Mouse (Mus musculus) gastrocnemius, adult 2 months (tissue): Measurements from ENCODE around the gene Brip1. TPM values are rescaled to one million over a fixed set of nuclear protein-coding genes. Genes with fewer than 3 reads are reported as not detected.
A peak's percentile ranks its signal among the peaks of the same experiment; 100 is the strongest.
"Not testable (repeated sequence)": the region's sequence is repeated elsewhere in the genome, so short reads cannot be mapped to it uniquely, and the experiment has no call there.

Source experiments
- DNase-seq: peaks from one replicate; pipeline ENCODE4 v3.0.0; 2022
- H3K27ac ChIP-seq: fragments of 200-600 bp; 2 replicates; pipeline ENCODE4 v1.8.1; 2022; ENCODE audit warnings: mild to moderate bottlenecking
- H3K4me3 ChIP-seq: fragments of 200-600 bp; 2 replicates; pipeline ENCODE4 v1.8.1; 2022; ENCODE audit warnings: mild to moderate bottlenecking, moderate library complexity
- CTCF ChIP-seq: fragments of 200-600 bp; IDR thresholded peaks from 2 replicates; pipeline ENCODE4 v1.8.1; 2022; ENCODE audit warnings: antibody characterized with exemption, mild to moderate bottlenecking, moderate library complexity
- intact Hi-C: fragments of 180-260 bp; cut with DNase I; formaldehyde crosslinking; loops from one replicate; pipeline ENCODE4 v1.15.1; 2025
- long read RNA-seq, 2 experiments: library from polyadenylated mRNA; stranded (forward); transcript quantifications; one replicate each; pipeline ENCODE4 v2.0.0; 2021
- total RNA-seq, 2 experiments: library from RNA; stranded (reverse); gene quantifications; 2 replicates each; pipeline ENCODE4 v1.2.3; 2021

Brip1 gene
- under 1 TPM in 1 of 2 experiments, not detected in 1; 0.03 TPM for total RNA-seq
- long read RNA-seq, experiment 1 = 0 reads
- long read RNA-seq, experiment 2 = 0 reads

- TF ChIP-seq CTCF = peak; percentile 6; the same call in 1 of the 2 replicates
- Histone ChIP-seq H3K4me3 (peak within 1 kb of the TSS; percentile 89), H3K27ac (peak within 1 kb of the TSS; percentile 87)
- DNase-seq = peak; percentile 92
- intact Hi-C loops = no loop called here
Observed at GRCm38 (mm10) chr11:86201037-86201786, at the start of gene Brip1. Gene Brip1, minus strand, starts transcription at chr11:86201193.

- no peak for DNase-seq
- no peak for TF ChIP-seq CTCF
- Histone ChIP-seq H3K27ac (no peak overlapping the region), H3K4me3 (no peak overlapping the region)
- intact Hi-C loops = no loop called here
Observed at GRCm38 (mm10) chr11:86232446-86232845, 31.5 kb upstream of the Brip1 start.

GRCm38 (mm10) chr11:86231781-86232350 lies 30.9 kb upstream of the Brip1 start:
- intact Hi-C loops = no loop called here
- H3K27ac ChIP-seq = no peak overlapping the region
- no peak for DNase-seq
- TF ChIP-seq CTCF = no peak
- H3K4me3 ChIP-seq = no peak overlapping the region

GRCm38 (mm10) chr11:86226646-86227180 lies 25.7 kb upstream of the Brip1 start:
- Histone ChIP-seq H3K27ac (no peak overlapping the region), H3K4me3 (no peak overlapping the region)
- no peak for TF ChIP-seq CTCF
- no peak for DNase-seq
- intact Hi-C loops = no loop called here

GRCm38 (mm10) chr11:86225761-86226160 lies 24.8 kb upstream of the Brip1 start:
- intact Hi-C loops = no loop called here
- Histone ChIP-seq H3K27ac (no peak overlapping the region), H3K4me3 (no peak overlapping the region)
- no peak for DNase-seq
- TF ChIP-seq CTCF = no peak

GRCm38 (mm10) chr11:86211803-86212202 lies 10.8 kb upstream of the Brip1 start:
- intact Hi-C loops = no loop called here
- DNase-seq = no peak
- no peak overlapping the region for H3K4me3 ChIP-seq
- H3K27ac ChIP-seq = no peak overlapping the region
- no peak for TF ChIP-seq CTCF

GRCm38 (mm10) chr11:86209123-86209522 lies 8.1 kb upstream of the Brip1 start:
- Histone ChIP-seq H3K27ac (no peak overlapping the region), H3K4me3 (no peak overlapping the region)
- no peak for TF ChIP-seq CTCF
- no peak for DNase-seq
- intact Hi-C loops = no loop called here

- DNase-seq = no peak
- Histone ChIP-seq H3K4me3 (no peak overlapping the region), H3K27ac (no peak overlapping the region)
- TF ChIP-seq CTCF = no peak
- intact Hi-C loops = no loop called here
Observed at GRCm38 (mm10) chr11:86205876-86206275, 4.9 kb upstream of the Brip1 start.

- H3K27ac ChIP-seq = no peak overlapping the region
- no peak overlapping the region for H3K4me3 ChIP-seq
- TF ChIP-seq CTCF = no peak
- DNase-seq = no peak
- intact Hi-C loops = no loop called here
Observed at GRCm38 (mm10) chr11:86205031-86205430, 4.0 kb upstream of the Brip1 start.

- peak; percentile 41 for DNase-seq
- Histone ChIP-seq H3K27ac (peak overlapping the region; percentile 87), H3K4me3 (peak overlapping the region; percentile 89)
- intact Hi-C loops = no loop called here
- no peak for TF ChIP-seq CTCF
Observed at GRCm38 (mm10) chr11:86201901-86202675, 1.1 kb upstream of the Brip1 start.

- intact Hi-C loops = no loop called here
- DNase-seq = no peak
- Histone ChIP-seq H3K4me3 (peak overlapping the region; percentile 89), H3K27ac (no peak overlapping the region)
- TF ChIP-seq CTCF = no peak
Observed at GRCm38 (mm10) chr11:86200460-86201021, 452 bp downstream of the Brip1 start.

- no peak for DNase-seq
- H3K27ac ChIP-seq = no peak overlapping the region
- TF ChIP-seq CTCF = no peak
- no peak overlapping the region for H3K4me3 ChIP-seq
- intact Hi-C loops = no loop called here
Observed at GRCm38 (mm10) chr11:86199733-86200132, 1.3 kb downstream of the Brip1 start.

GRCm38 (mm10) chr11:86185224-86185623 lies 15.8 kb downstream of the Brip1 start:
- H3K27ac ChIP-seq, intact Hi-C loops, DNase-seq, H3K4me3 ChIP-seq: not testable (repeated sequence)
